ENCODE assay signal across 9 mouse cellular contexts in genomic region chr12:112077651-112078050, GRCm38 (mm10). TPM values are rescaled to one million over a fixed set of nuclear protein-coding genes. Genes with fewer than 3 reads are reported as not detected.
A peak's percentile ranks its signal among the peaks of the same experiment; 100 is the strongest.
DNase-seq lines count a peak whose midpoint lies in the region; TF ChIP-seq lines count a peak whose summit lies in the region.
"Had no signal": no experiment of that assay in that cellular context is flagged by ENCODE, and none has a peak within 500 bp of the region (broad histone marks: within the 10 kb centered on the region; RNA-seq: fewer than 3 reads in every experiment).

No protein-coding gene starts in this region.

- no peaks in the 10 kb centered on the region for H3K9me3 ChIP-seq in ES-Bruce4 (replicated peaks; ENCODE audit: control insufficient read depth, insufficient read depth, low read length, poor library complexity, severe bottlenecking)
- H3K9me3 ChIP-seq: heart, embryonic 13.5 days had no signal

- no peaks in the 10 kb centered on the region for H3K4me1 ChIP-seq in ES-Bruce4 (ENCODE audit: control insufficient read depth, insufficient read depth, low read length)
- no peaks in the 10 kb centered on the region for H3K4me1 ChIP-seq in embryonic fibroblast, embryonic 13.5 days (ENCODE audit: control insufficient read depth, insufficient read depth, low read length)
- H3K4me1 ChIP-seq: heart, embryonic 13.5 days had no signal

- no peak overlapping the region for H3K9ac ChIP-seq in ES-Bruce4 (ENCODE audit: low read depth, poor library complexity, severe bottlenecking)
- H3K9ac ChIP-seq: heart, embryonic 13.5 days had no signal

- no peaks in the 10 kb centered on the region for H3K27me3 ChIP-seq in ES-Bruce4 (ENCODE audit: control insufficient read depth, insufficient read depth, low read length, poor library complexity, severe bottlenecking)

- H3K4me3 ChIP-seq in ES-Bruce4 (ENCODE audit: low read depth, low read length): no peak overlapping the region
- H3K4me3 ChIP-seq in embryonic fibroblast, embryonic 13.5 days (ENCODE audit: insufficient read depth, low read length): no peak overlapping the region
- H3K4me3 ChIP-seq: heart, embryonic 13.5 days had no signal

- TF ChIP-seq EP300 in ES-Bruce4 (IDR thresholded peaks at IDR 0.05; ENCODE audit: insufficient read depth, low read depth, low read length): no peak

- no peak overlapping the region for H3K27ac ChIP-seq in ES-Bruce4 (ENCODE audit: insufficient read depth, low read length)
- no peak overlapping the region for H3K27ac ChIP-seq in embryonic fibroblast, embryonic 13.5 days (ENCODE audit: insufficient read depth, low read length)
- H3K27ac ChIP-seq: heart, embryonic 13.5 days had no signal

- peak; percentile 94 for TF ChIP-seq CTCF in ES-Bruce4 (IDR thresholded peaks at IDR 0.05; ENCODE audit: low read depth, low read length)
- TF ChIP-seq CTCF in embryonic fibroblast, embryonic 13.5 days (IDR thresholded peaks at IDR 0.05; ENCODE audit: borderline replicate concordance, insufficient read depth, low read length): peak; percentile 98

- no peaks in the 10 kb centered on the region for H3K36me3 ChIP-seq in ES-Bruce4 (ENCODE audit: control insufficient read depth, insufficient read depth, low read length, poor library complexity, severe bottlenecking)
- H3K36me3 ChIP-seq: heart, embryonic 13.5 days had no signal

- no peak for TF ChIP-seq POLR2A in ES-Bruce4 (IDR thresholded peaks at IDR 0.05; ENCODE audit: insufficient read depth, low read length)
- no peak for TF ChIP-seq POLR2A in embryonic fibroblast, embryonic 13.5 days (IDR thresholded peaks at IDR 0.05; ENCODE audit: low read depth, low read length)

- DNase-seq in adrenal gland, postnatal 25 days: peak; percentile 84
- peak; percentile 14 for DNase-seq in heart, postnatal 25 days (ENCODE audit: low spot score)
- peak; percentile 80 to 82 for DNase-seq in layer of hippocampus, postnatal 10 days (ENCODE audit: low spot score in 2 of 2)
- peak; percentile 86 for DNase-seq in lung, postnatal 36 days
- DNase-seq in right cerebral cortex, postnatal 14 days: peak; percentile 74
- DNase-seq in T-cell, adult 2 months (ENCODE audit: low spot score): no peak

- intact Hi-C loops in heart, postnatal 25 days (cut with DNase I): loop anchor here (1.0 kb wide), 1 partner anchor 14 kb away; no protein-coding TSS in a partner anchor

RNA-seq across cellular contexts. Expression of gene Aspg, which starts 28.8 kb away (rescaled TPM):
- polyA plus RNA-seq in ES-Bruce4 (2011; ENCODE audit: insufficient read depth, insufficient read length, low read depth, missing spikeins): 7.0 and 7.7 TPM in 2 replicates
- total RNA-seq in adrenal gland, postnatal 25 days (2021): 35.6 and 47.0 TPM in 2 replicates
- 0.35 and 1.3 TPM in 2 replicates for polyA plus RNA-seq in embryonic fibroblast, embryonic 13.5 days (2011; ENCODE audit: insufficient read length, low read depth, missing spikeins)
- under 1 TPM; 0.25 to 0.47 TPM for total RNA-seq in heart, postnatal 25 days (2021)
- total RNA-seq in layer of hippocampus, postnatal 10 days (2021): 1 to 10 TPM; 1.5 to 2.7 TPM
